26 mouse cellular contexts compared by ENCODE assay signal in the genomic region with DNA sequence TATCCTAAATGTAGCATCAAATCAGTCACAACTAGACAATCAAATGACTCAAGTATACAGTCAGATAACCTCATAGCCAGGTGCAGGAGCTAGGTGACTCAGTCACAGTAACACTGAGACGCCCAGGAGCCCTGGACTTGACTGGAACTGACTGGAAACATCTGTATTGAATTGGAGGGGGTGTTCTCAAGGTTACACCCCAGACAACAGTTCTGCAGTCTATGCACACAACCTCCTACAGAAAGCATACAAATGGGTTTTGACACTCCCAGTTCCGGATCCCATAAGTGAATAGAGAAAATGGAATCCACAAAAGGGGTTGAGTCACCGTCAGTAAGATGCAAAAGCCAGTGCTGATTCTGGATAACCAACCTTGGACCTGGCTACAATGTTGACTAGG. TPM values are rescaled to one million over a fixed set of nuclear protein-coding genes. Genes with fewer than 3 reads are reported as not detected.
"Had no signal": no experiment of that assay in that cellular context is flagged by ENCODE, and none has a peak within 500 bp of the region (broad histone marks: within the 10 kb centered on the region; RNA-seq: fewer than 3 reads in every experiment).

No protein-coding gene starts in this region.

- H3K27me3 ChIP-seq: liver, embryonic 13.5 days; midbrain, embryonic 12.5 days; midbrain, embryonic 15.5 days; neural tube, embryonic 12.5 days; neural tube, embryonic 15.5 days had no signal

- H3K9me3 ChIP-seq: liver, embryonic 13.5 days; midbrain, embryonic 12.5 days; midbrain, embryonic 15.5 days; neural tube, embryonic 12.5 days; neural tube, embryonic 15.5 days had no signal

- H3K4me1 ChIP-seq: neural tube, embryonic 15.5 days had no signal

- H3K9ac ChIP-seq: liver, embryonic 13.5 days; midbrain, embryonic 12.5 days; midbrain, embryonic 15.5 days; neural tube, embryonic 12.5 days; neural tube, embryonic 15.5 days had no signal

- H3K36me3 ChIP-seq: liver, embryonic 13.5 days; midbrain, embryonic 12.5 days; midbrain, embryonic 15.5 days; neural tube, embryonic 12.5 days; neural tube, embryonic 15.5 days had no signal

- DNase-seq: kidney, adult 9 months; kidney, postnatal 14 days; layer of hippocampus, postnatal 36 days; liver, embryonic 13.5 days; lung, adult 2 months; lung, postnatal 14 days; lung, postnatal 4 days; right cerebral cortex, adult 18-20 months; right cerebral cortex, postnatal 14 days; right cerebral cortex, postnatal 4 days; thymus, postnatal 25 days had no signal

- H3K4me3 ChIP-seq: left cerebral cortex, adult 2 months; liver, embryonic 13.5 days; midbrain, embryonic 12.5 days; midbrain, embryonic 15.5 days; neural tube, embryonic 12.5 days; neural tube, embryonic 15.5 days had no signal

- H3K27ac ChIP-seq: left cerebral cortex, adult 2 months; liver, embryonic 13.5 days; midbrain, embryonic 12.5 days; midbrain, embryonic 15.5 days; neural tube, embryonic 12.5 days; neural tube, embryonic 15.5 days; stomach, postnatal 0 days had no signal

RNA-seq across cellular contexts. Expression of a gene that starts 15.2 kb away (rescaled TPM):
- total RNA-seq: liver, adult 2 months had no signal
- polyA plus RNA-seq: limb, embryonic 11.5 days; liver, adult 2 months; liver, embryonic 13.5 days; liver, embryonic 16.5 days; midbrain, embryonic 12.5 days; neural tube, embryonic 12.5 days; stomach, postnatal 0 days had no signal

RNA-seq across cellular contexts. Expression of a gene that starts 56.1 kb away (rescaled TPM):
- total RNA-seq: layer of hippocampus, adult 8-10 months; layer of hippocampus, postnatal 10 days; layer of hippocampus, postnatal 36 days; left cerebral cortex, adult 2 months; left cerebral cortex, postnatal 36 days; liver, adult 2 months; megakaryocyte, adult 5-6 weeks had no signal
- polyA plus RNA-seq: limb, embryonic 11.5 days; liver, embryonic 13.5 days; lung, embryonic 16.5 days; midbrain, embryonic 12.5 days; neural tube, embryonic 12.5 days; stomach, embryonic 14.5 days had no signal
